In genomic region chr1:124652872-124653271, GRCm38 (mm10) we compare ENCODE assay signal across 23 mouse cellular contexts.
"Had no signal": no experiment of that assay in that cellular context is flagged by ENCODE, and none has a peak within 500 bp of the region (broad histone marks: within the 10 kb centered on the region; RNA-seq: fewer than 3 reads in every experiment).

No protein-coding gene starts in this region.

- H3K9me3 ChIP-seq: embryonic facial prominence, embryonic 10.5 days; embryonic facial prominence, embryonic 12.5 days; embryonic facial prominence, embryonic 13.5 days; embryonic facial prominence, embryonic 15.5 days; forebrain, embryonic 10.5 days; forebrain, embryonic 12.5 days; forebrain, embryonic 13.5 days; forebrain, embryonic 15.5 days had no signal

- DNase-seq: cerebellum, adult 2 months; cerebellum, adult 8-10 months; cerebellum, adult 9-11 months; cerebellum, postnatal 25 days; cerebellum, postnatal 36 days; gastrocnemius, adult 2 months; gastrocnemius, postnatal 10 days; gastrocnemius, postnatal 14 days; gastrocnemius, postnatal 25 days; gastrocnemius, postnatal 36 days; heart, adult 11 months; heart, adult 18-20 months; heart, adult 2 months had no signal

- H3K36me3 ChIP-seq: embryonic facial prominence, embryonic 10.5 days; embryonic facial prominence, embryonic 12.5 days; embryonic facial prominence, embryonic 13.5 days; embryonic facial prominence, embryonic 15.5 days; forebrain, embryonic 10.5 days; forebrain, embryonic 12.5 days; forebrain, embryonic 15.5 days had no signal

- H3K4me2 ChIP-seq: embryonic facial prominence, embryonic 12.5 days; embryonic facial prominence, embryonic 13.5 days; embryonic facial prominence, embryonic 15.5 days; forebrain, embryonic 12.5 days; forebrain, embryonic 13.5 days; forebrain, embryonic 15.5 days had no signal

- H3K9ac ChIP-seq: embryonic facial prominence, embryonic 12.5 days; embryonic facial prominence, embryonic 13.5 days; embryonic facial prominence, embryonic 15.5 days; forebrain, embryonic 12.5 days; forebrain, embryonic 13.5 days; forebrain, embryonic 15.5 days; forebrain, postnatal 0 days had no signal

- H3K4me1 ChIP-seq: embryonic facial prominence, embryonic 10.5 days; embryonic facial prominence, embryonic 12.5 days; embryonic facial prominence, embryonic 13.5 days; embryonic facial prominence, embryonic 15.5 days; forebrain, embryonic 10.5 days; forebrain, embryonic 12.5 days; forebrain, embryonic 13.5 days; forebrain, embryonic 15.5 days had no signal

- H3K27ac ChIP-seq: embryonic facial prominence, embryonic 10.5 days; embryonic facial prominence, embryonic 12.5 days; embryonic facial prominence, embryonic 13.5 days; embryonic facial prominence, embryonic 15.5 days; forebrain, embryonic 10.5 days; forebrain, embryonic 12.5 days; forebrain, embryonic 13.5 days; forebrain, embryonic 15.5 days; gastrocnemius, adult 2 months; heart, adult 2 months had no signal

- H3K4me3 ChIP-seq: embryonic facial prominence, embryonic 10.5 days; embryonic facial prominence, embryonic 12.5 days; embryonic facial prominence, embryonic 13.5 days; embryonic facial prominence, embryonic 15.5 days; erythroblast, embryonic 14.5 days; forebrain, embryonic 10.5 days; forebrain, embryonic 12.5 days; forebrain, embryonic 13.5 days; forebrain, embryonic 15.5 days; gastrocnemius, adult 2 months; heart, adult 2 months had no signal

- H3K27me3 ChIP-seq: embryonic facial prominence, embryonic 12.5 days; embryonic facial prominence, embryonic 13.5 days; embryonic facial prominence, embryonic 15.5 days; forebrain, embryonic 12.5 days; forebrain, embryonic 13.5 days; forebrain, embryonic 15.5 days had no signal
